Mouse (Mus musculus): ENCODE measurements around the gene Vwa3a.
"Not testable (repeated sequence)": the region's sequence is repeated elsewhere in the genome, so short reads cannot be mapped to it uniquely, and the experiment has no call there.

- not testable (repeated sequence) for TF ChIP-seq POLR2A (IDR thresholded peaks at IDR 0.05; ENCODE audit: low read depth, low read length); CTCF (conservative IDR thresholded peaks at IDR 0.05; ENCODE audit: insufficient read depth, insufficient read length, low read depth, low read length)
Observed at GRCm38 (mm10) chr7:120713951-120714350, 25.2 kb upstream of the Vwa3a start.
